In genomic region chr7:125871404-125872201, GRCm38 (mm10) we compare ENCODE assay signal across 9 mouse cellular contexts.
DNase-seq lines count a peak whose midpoint lies in the region; ATAC-seq and TF ChIP-seq lines count a peak whose summit lies in the region.
"Had no signal": no experiment of that assay in that cellular context is flagged by ENCODE, and none has a peak within 500 bp of the region (broad histone marks: within the 10 kb centered on the region; RNA-seq: fewer than 3 reads in every experiment).

No protein-coding gene starts in this region.

- no peaks in the 10 kb centered on the region for H3K9me3 ChIP-seq in heart, embryonic 15.5 days (replicated peaks)
- no peaks in the 10 kb centered on the region for H3K9me3 ChIP-seq in hindbrain, postnatal 0 days (ENCODE audit: low read length)
- H3K9me3 ChIP-seq in midbrain, embryonic 13.5 days = no peaks in the 10 kb centered on the region

- H3K4me3 ChIP-seq in heart, embryonic 15.5 days = no peak overlapping the region
- H3K4me3 ChIP-seq in hindbrain, postnatal 0 days (ENCODE audit: low read length) = no peak overlapping the region
- no peak overlapping the region for H3K4me3 ChIP-seq in midbrain, embryonic 13.5 days (replicated peaks)

- no peak for DNase-seq in heart, adult 8-10 months (ENCODE audit: low spot score)
- DNase-seq in brain, embryonic 18.5 days (ENCODE audit: low read depth, low spot score) = peak; percentile 18
- peak; percentile 60 for DNase-seq in hindbrain, postnatal 0 days (ENCODE audit: low spot score)
- DNase-seq in ovary, adult 18-20 months (ENCODE audit: low spot score) = no peak
- DNase-seq in lung, postnatal 4 days = no peak
- DNase-seq in thymus, postnatal 0 days (ENCODE audit: low spot score) = no peak
- DNase-seq: cerebellum, postnatal 36 days had no signal

- no peak for TF ChIP-seq CTCF in hindbrain, postnatal 0 days (IDR thresholded peaks at IDR 0.05; ENCODE audit: low read depth)

- no peak for ATAC-seq in heart, embryonic 15.5 days (replicated peaks; ENCODE audit: insufficient number of reproducible peaks, insufficient read depth, low FRiP score, low read depth)
- peak; percentile 66 for ATAC-seq in hindbrain, postnatal 0 days
- peak; percentile 83 for ATAC-seq in midbrain, embryonic 13.5 days

- no peak overlapping the region for H3K9ac ChIP-seq in heart, embryonic 15.5 days
- H3K9ac ChIP-seq in hindbrain, postnatal 0 days (replicated peaks; ENCODE audit: low read length) = 0 out of 2 replicates have a peak overlapping the region, but pooled peaks have one; percentile 21
- H3K9ac ChIP-seq in midbrain, embryonic 13.5 days (replicated peaks) = peak overlapping the region; percentile 32; the same call in 1 of the 2 replicates

- H3K36me3 ChIP-seq in heart, embryonic 15.5 days = 0 out of 2 replicates have a peak, but pooled peaks cover 3% of the 10 kb centered on the region
- H3K36me3 ChIP-seq in hindbrain, postnatal 0 days (ENCODE audit: insufficient read depth, low read length) = no peaks in the 10 kb centered on the region
- 0 out of 2 replicates have a peak, but pooled peaks cover 3% of the 10 kb centered on the region for H3K36me3 ChIP-seq in midbrain, embryonic 13.5 days

- 37% methylated on average over 12 of the region's 12 CpGs for WGBS in heart, embryonic 15.5 days
- WGBS in hindbrain, postnatal 0 days = 21% methylated on average over 12 of the region's 12 CpGs
- 21% methylated on average over 12 of the region's 12 CpGs for WGBS in midbrain, embryonic 13.5 days

- no peaks in the 10 kb centered on the region for H3K27me3 ChIP-seq in heart, embryonic 15.5 days
- no peaks in the 10 kb centered on the region for H3K27me3 ChIP-seq in hindbrain, postnatal 0 days (ENCODE audit: insufficient read depth, low read length)
- H3K27me3 ChIP-seq in midbrain, embryonic 13.5 days = no peaks in the 10 kb centered on the region

- H3K4me1 ChIP-seq in heart, embryonic 15.5 days (replicated peaks) = peaks cover 38% of the 10 kb centered on the region
- peaks cover 20% of the 10 kb centered on the region for H3K4me1 ChIP-seq in hindbrain, postnatal 0 days (ENCODE audit: insufficient read depth, low read length)
- peaks cover 30% of the 10 kb centered on the region for H3K4me1 ChIP-seq in midbrain, embryonic 13.5 days (replicated peaks)

- no peak overlapping the region for H3K4me2 ChIP-seq in heart, embryonic 15.5 days
- H3K4me2 ChIP-seq in hindbrain, postnatal 0 days (ENCODE audit: low read depth, low read length) = no peak overlapping the region
- H3K4me2 ChIP-seq in midbrain, embryonic 13.5 days (replicated peaks) = 0 out of 2 replicates have a peak overlapping the region, but pooled peaks have one; percentile 21

- H3K27ac ChIP-seq in heart, embryonic 15.5 days = peak overlapping the region; percentile 43
- H3K27ac ChIP-seq in hindbrain, postnatal 0 days = peak overlapping the region; percentile 68; the same call in 1 of the 2 replicates
- peak overlapping the region; percentile 82 for H3K27ac ChIP-seq in midbrain, embryonic 13.5 days

Comparison
In these comparisons a context has a peak if more than half of its experiments do, and no peak if none do; other contexts are left out.
1. DNase-seq: peak in brain, embryonic 18.5 days (single experiment) and hindbrain, postnatal 0 days (single experiment); none in heart, adult 8-10 months (single experiment), ovary, adult 18-20 months (single experiment), lung, postnatal 4 days (0 of 2) and thymus, postnatal 0 days (single experiment).
2. Peak in every context shown above with its lines, with median percentiles within 50 percentile points of each other: H3K27ac ChIP-seq.